Mouse (Mus musculus): ENCODE results near the gene Cmklr1. TPM values are rescaled to one million over a fixed set of nuclear protein-coding genes. Genes with fewer than 3 reads are reported as not detected.
A peak's percentile ranks its signal among the peaks of the same experiment; 100 is the strongest.

Gene Cmklr1
- polyA plus RNA-seq, 1 experiment from 2014 or later, result 3.1 TPM

- Histone ChIP-seq H3K36me3 (ENCODE audit: control insufficient read depth, insufficient read depth, low read length) (no peaks in the 10 kb centered on the region), H3K4me2 (replicated peaks; ENCODE audit: low read depth, low read length) (no peak overlapping the region), H3K9ac (ENCODE audit: low read depth, low read length) (no peak overlapping the region), H3K4me3 (ENCODE audit: low read depth, low read length) (no peak overlapping the region), H3K9me3 (ENCODE audit: control insufficient read depth, low read length) (no peaks in the 10 kb centered on the region), H3K27ac (ENCODE audit: low read depth, low read length) (no peak overlapping the region), H3K4me1 (replicated peaks; ENCODE audit: control insufficient read depth, insufficient read depth, low read length) (no peaks in the 10 kb centered on the region), H3K27me3 (ENCODE audit: control insufficient read depth, insufficient read depth, low read length) (no peaks in the 10 kb centered on the region)
- WGBS, result 83% methylated on average over 4 of the region's 4 CpGs
- ATAC-seq (ENCODE audit: low FRiP score) (no peak), DNase-seq (ENCODE audit: low spot score) (no peak)
Observed at GRCm38 (mm10) chr5:113644520-113644919, 5.7 kb downstream of the Cmklr1 start.

- Histone ChIP-seq H3K9ac (ENCODE audit: low read depth, low read length) (no peak overlapping the region), H3K27ac (ENCODE audit: low read depth, low read length) (no peak overlapping the region), H3K4me3 (ENCODE audit: low read depth, low read length) (no peak overlapping the region), H3K4me1 (replicated peaks; ENCODE audit: control insufficient read depth, insufficient read depth, low read length) (no peaks in the 10 kb centered on the region), H3K36me3 (ENCODE audit: control insufficient read depth, insufficient read depth, low read length) (no peaks in the 10 kb centered on the region), H3K4me2 (replicated peaks; ENCODE audit: low read depth, low read length) (peak overlapping the region; percentile 29), H3K27me3 (ENCODE audit: control insufficient read depth, insufficient read depth, low read length) (no peaks in the 10 kb centered on the region), H3K9me3 (ENCODE audit: control insufficient read depth, low read length) (no peaks in the 10 kb centered on the region)
- 59% methylated on average over 18 of the region's 18 CpGs for WGBS
- DNase-seq (ENCODE audit: low spot score) (peak; percentile 51), ATAC-seq (ENCODE audit: low FRiP score) (peak; percentile 76)
Observed at GRCm38 (mm10) chr5:113643107-113643848, 6.9 kb downstream of the Cmklr1 start.

GRCm38 (mm10) chr5:113641066-113641465 lies 9.2 kb downstream of the Cmklr1 start:
- no peak for DNase-seq (ENCODE audit: low spot score)
- H3K4me2 ChIP-seq (replicated peaks; ENCODE audit: low read depth, low read length), result no peak overlapping the region
- WGBS, result 66% methylated on average over 6 of the region's 6 CpGs
- ATAC-seq (ENCODE audit: low FRiP score), result no peak
- H3K4me1 ChIP-seq (replicated peaks; ENCODE audit: control insufficient read depth, insufficient read depth, low read length), result no peaks in the 10 kb centered on the region
- no peaks in the 10 kb centered on the region for H3K27me3 ChIP-seq (ENCODE audit: control insufficient read depth, insufficient read depth, low read length)
- no peak overlapping the region for H3K4me3 ChIP-seq (ENCODE audit: low read depth, low read length)
- no peaks in the 10 kb centered on the region for H3K36me3 ChIP-seq (ENCODE audit: control insufficient read depth, insufficient read depth, low read length)
- H3K9me3 ChIP-seq (ENCODE audit: control insufficient read depth, low read length), result no peaks in the 10 kb centered on the region
- no peak overlapping the region for H3K27ac ChIP-seq (ENCODE audit: low read depth, low read length)
- H3K9ac ChIP-seq (ENCODE audit: low read depth, low read length), result no peak overlapping the region

- DNase-seq (ENCODE audit: low spot score), result no peak
- 67% methylated on average over 5 of the region's 5 CpGs for WGBS
- no peak for ATAC-seq (ENCODE audit: low FRiP score)
Observed at GRCm38 (mm10) chr5:113639126-113639525, 11.1 kb downstream of the Cmklr1 start.

GRCm38 (mm10) chr5:113638055-113638454 lies 12.2 kb downstream of the Cmklr1 start:
- no peaks in the 10 kb centered on the region for H3K27me3 ChIP-seq (ENCODE audit: control insufficient read depth, insufficient read depth, low read length)
- WGBS, result 90% methylated on average over 12 of the region's 12 CpGs
- no peaks in the 10 kb centered on the region for H3K9me3 ChIP-seq (ENCODE audit: control insufficient read depth, low read length)
- no peaks in the 10 kb centered on the region for H3K36me3 ChIP-seq (ENCODE audit: control insufficient read depth, insufficient read depth, low read length)
- ATAC-seq (ENCODE audit: low FRiP score), result no peak
- H3K4me1 ChIP-seq (replicated peaks; ENCODE audit: control insufficient read depth, insufficient read depth, low read length), result no peaks in the 10 kb centered on the region
- no peak overlapping the region for H3K4me2 ChIP-seq (replicated peaks; ENCODE audit: low read depth, low read length)
- H3K4me3 ChIP-seq (ENCODE audit: low read depth, low read length), result no peak overlapping the region
- no peak overlapping the region for H3K9ac ChIP-seq (ENCODE audit: low read depth, low read length)
- no peak for DNase-seq (ENCODE audit: low spot score)
- H3K27ac ChIP-seq (ENCODE audit: low read depth, low read length), result no peak overlapping the region

More at GRCm38 (mm10) chr5:113639126-113639525, 11.1 kb downstream of the Cmklr1 start:
- H3K27ac ChIP-seq (ENCODE audit: low read depth, low read length), result no peak overlapping the region
- no peaks in the 10 kb centered on the region for H3K9me3 ChIP-seq (ENCODE audit: control insufficient read depth, low read length)
- no peaks in the 10 kb centered on the region for H3K4me1 ChIP-seq (replicated peaks; ENCODE audit: control insufficient read depth, insufficient read depth, low read length)
- H3K27me3 ChIP-seq (ENCODE audit: control insufficient read depth, insufficient read depth, low read length), result no peaks in the 10 kb centered on the region
- no peak overlapping the region for H3K9ac ChIP-seq (ENCODE audit: low read depth, low read length)
- H3K4me2 ChIP-seq (replicated peaks; ENCODE audit: low read depth, low read length), result no peak overlapping the region
- no peak overlapping the region for H3K4me3 ChIP-seq (ENCODE audit: low read depth, low read length)
- H3K36me3 ChIP-seq (ENCODE audit: control insufficient read depth, insufficient read depth, low read length), result no peaks in the 10 kb centered on the region

GRCm38 (mm10) chr5:113637631-113638030 lies 12.6 kb downstream of the Cmklr1 start:
- H3K9me3 ChIP-seq (ENCODE audit: control insufficient read depth, low read length), result no peaks in the 10 kb centered on the region
- WGBS, result 79% methylated on average over 4 of the region's 4 CpGs

GRCm38 (mm10) chr5:113635861-113636565 lies 14.2 kb downstream of the Cmklr1 start:
- Histone ChIP-seq H3K4me1 (replicated peaks; ENCODE audit: control insufficient read depth, insufficient read depth, low read length) (no peaks in the 10 kb centered on the region), H3K9me3 (ENCODE audit: control insufficient read depth, low read length) (no peaks in the 10 kb centered on the region), H3K9ac (ENCODE audit: low read depth, low read length) (no peak overlapping the region), H3K27me3 (ENCODE audit: control insufficient read depth, insufficient read depth, low read length) (no peaks in the 10 kb centered on the region), H3K27ac (ENCODE audit: low read depth, low read length) (no peak overlapping the region), H3K4me3 (ENCODE audit: low read depth, low read length) (no peak overlapping the region), H3K4me2 (replicated peaks; ENCODE audit: low read depth, low read length) (no peak overlapping the region), H3K36me3 (ENCODE audit: control insufficient read depth, insufficient read depth, low read length) (no peaks in the 10 kb centered on the region)
- WGBS, result 83% methylated on average over 15 of the region's 15 CpGs
- DNase-seq (ENCODE audit: low spot score) (no peak), ATAC-seq (ENCODE audit: low FRiP score) (no peak)

More at GRCm38 (mm10) chr5:113637631-113638030, 12.6 kb downstream of the Cmklr1 start:
- H3K27ac ChIP-seq (ENCODE audit: low read depth, low read length), result no peak overlapping the region
- no peaks in the 10 kb centered on the region for H3K36me3 ChIP-seq (ENCODE audit: control insufficient read depth, insufficient read depth, low read length)
- ATAC-seq (ENCODE audit: low FRiP score) (no peak), DNase-seq (ENCODE audit: low spot score) (no peak)
- H3K27me3 ChIP-seq (ENCODE audit: control insufficient read depth, insufficient read depth, low read length), result no peaks in the 10 kb centered on the region
- no peaks in the 10 kb centered on the region for H3K4me1 ChIP-seq (replicated peaks; ENCODE audit: control insufficient read depth, insufficient read depth, low read length)
- no peak overlapping the region for H3K4me2 ChIP-seq (replicated peaks; ENCODE audit: low read depth, low read length)
- H3K9ac ChIP-seq (ENCODE audit: low read depth, low read length), result no peak overlapping the region
- no peak overlapping the region for H3K4me3 ChIP-seq (ENCODE audit: low read depth, low read length)

- Histone ChIP-seq H3K4me3 (ENCODE audit: low read depth, low read length) (no peak overlapping the region), H3K9ac (ENCODE audit: low read depth, low read length) (no peak overlapping the region), H3K27me3 (ENCODE audit: control insufficient read depth, insufficient read depth, low read length) (no peaks in the 10 kb centered on the region), H3K9me3 (ENCODE audit: control insufficient read depth, low read length) (no peaks in the 10 kb centered on the region), H3K4me2 (replicated peaks; ENCODE audit: low read depth, low read length) (no peak overlapping the region), H3K36me3 (ENCODE audit: control insufficient read depth, insufficient read depth, low read length) (no peaks in the 10 kb centered on the region), H3K4me1 (replicated peaks; ENCODE audit: control insufficient read depth, insufficient read depth, low read length) (no peaks in the 10 kb centered on the region), H3K27ac (ENCODE audit: low read depth, low read length) (no peak overlapping the region)
- DNase-seq (ENCODE audit: low spot score) (no peak), ATAC-seq (ENCODE audit: low FRiP score) (no peak)
- WGBS, result 84% methylated on average over 7 of the region's 7 CpGs
Observed at GRCm38 (mm10) chr5:113634887-113635610, 15.2 kb downstream of the Cmklr1 start.
